Mouse (Mus musculus): ENCODE data around the gene Fam163b. TPM values are rescaled to one million over a fixed set of nuclear protein-coding genes. Genes with fewer than 3 reads are reported as not detected.

Fam163b gene
- total and polyA plus RNA-seq, 3 experiments: 0.44 to 1.4 (median 0.77) TPM

GRCm38 (mm10) chr2:27070247-27070813 lies 72.0 kb downstream of the Fam163b start:
- Histone ChIP-seq H3K27ac (no peak overlapping the region), H3K4me1 (ENCODE audit: control insufficient read depth, insufficient read depth, low read length) (peaks cover 10% of the 10 kb centered on the region), H3K79me2 (replicated peaks; ENCODE audit: control insufficient read depth, insufficient read depth, low read length) (no peaks in the 10 kb centered on the region), H3K36me3 (ENCODE audit: control insufficient read depth, insufficient read depth, low read length) (no peaks in the 10 kb centered on the region), H3K4me3 (no peak overlapping the region), H3K9ac (ENCODE audit: low read depth, low read length) (no peak overlapping the region), H3K27me3 (ENCODE audit: control insufficient read depth, insufficient read depth, low read length) (no peaks in the 10 kb centered on the region)
- no peak for DNase-seq
- intact Hi-C loops (cut with DNase I): no loop called here
- no peak for TF ChIP-seq CTCF (IDR thresholded peaks at IDR 0.05)
- no peak for TF ChIP-seq EP300 (IDR thresholded peaks at IDR 0.05; ENCODE audit: insufficient read depth, low read depth, low read length)
- no peak for TF ChIP-seq POLR2A (IDR thresholded peaks at IDR 0.05; ENCODE audit: insufficient read depth, low read depth, low read length)
- 84% methylated on average over 2 of the region's 2 CpGs for whole genome bisulfite sequencing

GRCm38 (mm10) chr2:27069646-27070045 lies 72.6 kb downstream of the Fam163b start:
- H3K27me3 ChIP-seq (ENCODE audit: control insufficient read depth, insufficient read depth, low read length): no peaks in the 10 kb centered on the region
- H3K27ac ChIP-seq: no peak overlapping the region
- WGBS: 74% methylated on average over 3 of the region's 3 CpGs
- no peaks in the 10 kb centered on the region for H3K79me2 ChIP-seq (replicated peaks; ENCODE audit: control insufficient read depth, insufficient read depth, low read length)
- TF ChIP-seq CTCF (IDR thresholded peaks at IDR 0.05) (no peak), EP300 (IDR thresholded peaks at IDR 0.05; ENCODE audit: insufficient read depth, low read depth, low read length) (no peak), POLR2A (IDR thresholded peaks at IDR 0.05; ENCODE audit: insufficient read depth, low read depth, low read length) (no peak)
- H3K9ac ChIP-seq (ENCODE audit: low read depth, low read length): no peak overlapping the region
- H3K4me3 ChIP-seq: no peak overlapping the region
- H3K36me3 ChIP-seq (ENCODE audit: control insufficient read depth, insufficient read depth, low read length): no peaks in the 10 kb centered on the region
- intact Hi-C loops (cut with DNase I): no loop called here
- DNase-seq: no peak
- H3K4me1 ChIP-seq (ENCODE audit: control insufficient read depth, insufficient read depth, low read length): peaks cover 7% of the 10 kb centered on the region

- WGBS: 70% methylated on average over 2 of the region's 2 CpGs
- Histone ChIP-seq H3K9ac (ENCODE audit: low read depth, low read length) (no peak overlapping the region), H3K4me1 (ENCODE audit: control insufficient read depth, insufficient read depth, low read length) (peaks cover 4% of the 10 kb centered on the region), H3K27ac (no peak overlapping the region), H3K36me3 (ENCODE audit: control insufficient read depth, insufficient read depth, low read length) (no peaks in the 10 kb centered on the region), H3K27me3 (ENCODE audit: control insufficient read depth, insufficient read depth, low read length) (no peaks in the 10 kb centered on the region), H3K79me2 (replicated peaks; ENCODE audit: control insufficient read depth, insufficient read depth, low read length) (no peaks in the 10 kb centered on the region), H3K4me3 (no peak overlapping the region)
- DNase-seq: no peak
- TF ChIP-seq POLR2A (IDR thresholded peaks at IDR 0.05; ENCODE audit: insufficient read depth, low read depth, low read length) (no peak), CTCF (IDR thresholded peaks at IDR 0.05) (no peak), EP300 (IDR thresholded peaks at IDR 0.05; ENCODE audit: insufficient read depth, low read depth, low read length) (no peak)
- intact Hi-C loops (cut with DNase I): no loop called here
Observed at GRCm38 (mm10) chr2:27067996-27068395, 74.3 kb downstream of the Fam163b start.

GRCm38 (mm10) chr2:27067124-27067523 lies 75.2 kb downstream of the Fam163b start:
- peaks cover 4% of the 10 kb centered on the region for H3K4me1 ChIP-seq (ENCODE audit: control insufficient read depth, insufficient read depth, low read length)
- no peak overlapping the region for H3K9ac ChIP-seq (ENCODE audit: low read depth, low read length)
- no peaks in the 10 kb centered on the region for H3K27me3 ChIP-seq (ENCODE audit: control insufficient read depth, insufficient read depth, low read length)
- no peak overlapping the region for H3K4me3 ChIP-seq
- no peaks in the 10 kb centered on the region for H3K36me3 ChIP-seq (ENCODE audit: control insufficient read depth, insufficient read depth, low read length)
- WGBS: 92% methylated on average over 2 of the region's 2 CpGs
- H3K27ac ChIP-seq: no peak overlapping the region
- TF ChIP-seq POLR2A (IDR thresholded peaks at IDR 0.05; ENCODE audit: insufficient read depth, low read depth, low read length) (no peak), CTCF (IDR thresholded peaks at IDR 0.05) (no peak), EP300 (IDR thresholded peaks at IDR 0.05; ENCODE audit: insufficient read depth, low read depth, low read length) (no peak)
- intact Hi-C loops (cut with DNase I): no loop called here
- no peaks in the 10 kb centered on the region for H3K79me2 ChIP-seq (replicated peaks; ENCODE audit: control insufficient read depth, insufficient read depth, low read length)
- DNase-seq: no peak

Other genes starting within 250 kb of the Fam163b start
- 10 to 100 TPM; 12.7 to 13.2 TPM for gene Surf6, start 239.6 kb downstream of the Fam163b start, total RNA-seq (2021)
- 4.4 and 8.7 TPM in 2 replicates for gene Surf6, start 239.6 kb downstream of the Fam163b start, polyA plus RNA-seq (2012; rRNA removed)
- gene Med22, start 231.8 kb downstream of the Fam163b start, total RNA-seq (2021): 10 to 100 TPM; 20.7 to 26.0 TPM
- 26.0 and 37.9 TPM in 2 replicates for gene Med22, start 231.8 kb downstream of the Fam163b start, polyA plus RNA-seq (2012; rRNA removed)
- gene Rpl7a, start 231.7 kb downstream of the Fam163b start, total RNA-seq (2021): 100 to 1,000 TPM; 266 to 312 TPM
- 431 and 478 TPM in 2 replicates for gene Rpl7a, start 231.7 kb downstream of the Fam163b start, polyA plus RNA-seq (2012; rRNA removed)
- gene Surf2, start 226.1 kb downstream of the Fam163b start, total RNA-seq (2021): 10 to 100 TPM; 15.2 to 16.8 TPM
- 21.6 and 22.7 TPM in 2 replicates for gene Surf2, start 226.1 kb downstream of the Fam163b start, polyA plus RNA-seq (2012; rRNA removed)
- gene Surf1, start 226.0 kb downstream of the Fam163b start, total RNA-seq (2021): 10 to 100 TPM; 49.7 to 68.0 TPM
- 49.9 and 51.7 TPM in 2 replicates for gene Surf1, start 226.0 kb downstream of the Fam163b start, polyA plus RNA-seq (2012; rRNA removed)
- 10 to 100 TPM; 80.9 to 87.1 TPM for gene Surf4, start 208.6 kb downstream of the Fam163b start, total RNA-seq (2021)
- gene Surf4, start 208.6 kb downstream of the Fam163b start, polyA plus RNA-seq (2012; rRNA removed): 124 and 155 TPM in 2 replicates
- gene Stkld1, start 208.4 kb downstream of the Fam163b start, total RNA-seq (2021): not detected
- 0.06 TPM in 1 of 2 replicates, not detected in the other for gene Stkld1, start 208.4 kb downstream of the Fam163b start, polyA plus RNA-seq (2012; rRNA removed)
- 10 to 100 TPM; 11.2 to 13.1 TPM for gene Rexo4, start 178.1 kb downstream of the Fam163b start, total RNA-seq (2021)
- gene Rexo4, start 178.1 kb downstream of the Fam163b start, polyA plus RNA-seq (2012; rRNA removed): 8.4 and 15.3 TPM in 2 replicates
- not detected for gene Adamts13, start 169.1 kb downstream of the Fam163b start, total RNA-seq (2021)
- gene Adamts13, start 169.1 kb downstream of the Fam163b start, polyA plus RNA-seq (2012; rRNA removed): not detected in 2 replicates
- 10 to 100 TPM; 44.5 to 44.7 TPM for gene Cacfd1, start 132.6 kb downstream of the Fam163b start, total RNA-seq (2021)
- gene Cacfd1, start 132.6 kb downstream of the Fam163b start, polyA plus RNA-seq (2012; rRNA removed): 57.7 and 82.3 TPM in 2 replicates
- gene Slc2a6, start 114.5 kb downstream of the Fam163b start, total RNA-seq (2021): under 1 TPM; 0.21 to 0.41 TPM
- 0.97 and 1.1 TPM in 2 replicates for gene Slc2a6, start 114.5 kb downstream of the Fam163b start, polyA plus RNA-seq (2012; rRNA removed)
- gene Mymk, start 70.3 kb downstream of the Fam163b start, total RNA-seq (2021): not detected
- gene Mymk, start 70.3 kb downstream of the Fam163b start, polyA plus RNA-seq (2012; rRNA removed): 0.10 TPM in 1 of 2 replicates, not detected in the other
- gene Adamtsl2, start 63.1 kb downstream of the Fam163b start, total RNA-seq (2021): 10 to 100 TPM in 1 of 2 experiments, 1 to 10 TPM in 1; 9.2 to 18.9 TPM
- 27.0 and 38.7 TPM in 2 replicates for gene Adamtsl2, start 63.1 kb downstream of the Fam163b start, polyA plus RNA-seq (2012; rRNA removed)
- 1 to 10 TPM; 1.1 to 2.1 TPM for gene Dbh, start 22.7 kb upstream of the Fam163b start, total RNA-seq (2021)
- 7.7 and 9.4 TPM in 2 replicates for gene Dbh, start 22.7 kb upstream of the Fam163b start, polyA plus RNA-seq (2012; rRNA removed)
- gene Sardh, start 105.8 kb upstream of the Fam163b start, total RNA-seq (2021): 1 to 10 TPM; 4.7 to 6.5 TPM
- gene Sardh, start 105.8 kb upstream of the Fam163b start, polyA plus RNA-seq (2012; rRNA removed): 18.0 and 19.1 TPM in 2 replicates

Measured in heart, adult 2 months (tissue).